Mouse (Mus musculus) c-Kit-positive CD71-positive TER-119-negative erythroid progenitor cells, embryonic 14.5 days (primary cell): ENCODE data around the gene Nprl3.
"Not testable (repeated sequence)": the region's sequence is repeated elsewhere in the genome, so short reads cannot be mapped to it uniquely, and the experiment has no call there.

ENCODE experiments used
- DNase-seq: peaks from one replicate; pipeline ENCODE4 v3.0.0-alpha.2; 2013; ENCODE audit warnings: low read depth

Nprl3 gene

DNA sequence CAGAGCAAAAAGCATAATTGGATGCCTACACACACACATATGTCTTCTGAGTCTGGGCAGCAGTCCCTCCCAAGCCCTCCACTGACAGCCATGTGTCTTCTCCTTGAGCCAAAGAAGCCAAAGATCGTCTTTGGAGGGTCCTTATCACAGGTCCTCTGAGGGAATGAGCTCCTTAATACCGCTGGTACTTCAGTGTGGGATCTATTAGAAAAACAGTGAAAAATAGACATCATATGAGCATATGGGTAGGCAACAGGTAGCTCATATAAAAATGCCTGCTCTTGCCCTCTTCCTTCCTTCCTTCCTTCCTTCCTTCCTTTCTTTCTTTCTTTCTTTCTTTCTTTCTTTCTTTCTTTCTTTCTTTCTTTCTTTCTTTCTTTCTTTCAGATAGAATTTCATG is 17.1 kb upstream of the Nprl3 start:
- DNase-seq, result not testable (repeated sequence)

DNA sequence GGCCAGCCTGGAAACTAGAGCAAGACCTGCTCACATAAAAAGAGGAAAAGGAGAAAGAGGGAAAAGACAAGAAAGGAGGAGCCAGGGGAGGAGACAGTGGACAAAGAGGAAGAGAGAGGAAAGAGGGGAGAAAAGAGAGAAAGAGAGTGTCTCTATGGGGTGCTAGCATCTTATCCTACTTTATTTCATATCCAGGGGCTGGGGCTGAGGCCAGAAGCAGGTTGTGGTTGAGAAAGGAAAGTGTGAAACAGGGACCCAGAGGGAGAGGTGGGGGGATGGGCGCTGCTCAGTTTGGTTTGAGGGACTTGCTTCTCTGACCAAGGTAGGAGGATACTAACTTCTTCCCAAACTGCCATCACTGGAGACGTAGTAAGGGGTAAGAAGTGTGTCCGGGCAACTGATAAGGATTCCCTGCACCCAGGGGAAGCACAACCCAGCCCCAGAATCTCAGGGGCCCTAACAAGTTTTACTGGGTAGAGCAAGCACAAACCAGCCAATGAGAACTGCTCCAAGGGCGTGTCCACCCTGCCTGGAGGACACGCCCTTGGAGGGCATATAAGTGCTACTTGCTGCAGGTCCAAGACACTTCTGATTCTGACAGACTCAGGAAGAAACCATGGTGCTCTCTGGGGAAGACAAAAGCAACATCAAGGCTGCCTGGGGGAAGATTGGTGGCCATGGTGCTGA is 15.7 kb upstream of the Nprl3 start, which contains the start of gene Hba-a1:
Hba-a1 (plus strand) TSS at position 421 of the 687 bp plus-strand sequence.
- DNase-seq, result not testable (repeated sequence)

DNA sequence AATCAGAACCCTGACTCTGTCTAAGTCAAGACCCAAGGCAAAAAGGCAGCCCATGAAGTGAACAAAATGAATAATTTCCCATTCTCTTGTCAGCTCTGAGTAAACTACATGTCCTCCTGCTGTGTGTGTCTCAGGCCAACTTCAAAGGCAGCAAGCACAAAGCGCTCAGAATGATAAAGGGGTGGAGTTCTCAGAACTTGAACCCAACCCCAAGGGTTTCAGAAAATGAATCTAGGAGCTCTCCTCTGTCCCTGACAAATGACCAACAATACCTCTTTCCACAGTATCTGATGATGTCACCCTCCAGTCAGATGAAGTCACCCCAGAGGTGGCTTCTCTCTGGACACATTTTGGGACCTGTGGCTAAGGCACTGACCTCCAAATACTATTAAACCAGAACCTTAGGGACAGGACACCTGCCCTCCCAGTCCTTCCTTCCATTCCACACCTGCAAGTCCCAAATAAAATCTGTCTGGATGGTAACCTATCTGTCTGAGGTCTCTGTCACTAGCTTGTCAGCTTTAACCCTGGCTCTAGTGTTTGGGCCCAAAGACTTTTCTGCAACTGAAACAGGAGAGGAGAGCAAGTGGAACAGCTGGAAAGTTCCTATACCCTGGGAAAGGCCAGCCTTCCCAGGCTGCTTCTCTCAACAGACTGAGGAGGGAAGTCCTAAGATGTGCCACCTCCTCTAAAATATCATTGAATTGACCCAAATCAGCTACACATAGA is 14.1 kb upstream of the Nprl3 start:
- DNase-seq, result no peak

DNA sequence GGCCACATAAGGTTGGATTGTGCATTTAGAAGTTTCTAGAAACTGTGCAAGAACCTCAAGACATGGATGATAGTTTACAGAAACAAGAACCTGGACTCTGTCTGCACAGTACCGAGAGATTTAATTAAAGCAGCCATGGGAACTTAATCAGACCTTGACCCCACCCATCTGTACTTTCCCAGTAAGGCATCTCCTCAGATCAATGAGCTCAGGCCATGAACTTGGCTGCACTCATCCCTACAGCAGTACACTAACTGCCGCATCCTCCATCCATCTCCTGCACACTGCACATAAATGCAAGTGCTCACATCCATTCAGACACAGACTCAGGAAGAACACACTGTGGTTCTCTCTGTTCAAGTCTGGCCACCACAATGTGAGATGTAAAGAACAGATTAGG is 13.1 kb upstream of the Nprl3 start:
- DNase-seq, result no peak

DNA sequence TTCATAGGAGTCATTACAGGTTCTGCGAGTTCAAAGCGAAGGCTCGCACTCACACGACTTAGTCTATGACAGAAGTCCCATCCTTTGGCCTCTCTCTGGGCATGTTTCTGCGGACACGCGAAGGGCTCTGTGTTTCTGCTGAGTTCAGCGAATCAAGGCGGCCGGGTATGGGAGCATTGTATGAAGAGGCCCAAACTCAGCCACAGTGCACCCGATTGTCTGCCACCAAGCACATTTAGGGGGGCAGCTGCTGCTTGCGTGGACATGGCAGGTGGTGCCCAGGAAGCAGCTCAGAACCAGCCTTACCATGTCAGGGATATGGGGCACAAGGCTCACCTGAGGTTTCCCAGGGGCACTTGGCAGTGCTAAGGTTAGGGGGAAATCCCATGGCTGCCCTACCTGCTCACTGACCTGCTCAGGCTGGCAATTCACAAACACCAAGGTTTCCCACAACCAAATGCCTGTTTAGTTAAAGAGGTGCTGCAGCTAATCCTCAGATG is 11.0 kb upstream of the Nprl3 start:
- DNase-seq, result no peak

DNA sequence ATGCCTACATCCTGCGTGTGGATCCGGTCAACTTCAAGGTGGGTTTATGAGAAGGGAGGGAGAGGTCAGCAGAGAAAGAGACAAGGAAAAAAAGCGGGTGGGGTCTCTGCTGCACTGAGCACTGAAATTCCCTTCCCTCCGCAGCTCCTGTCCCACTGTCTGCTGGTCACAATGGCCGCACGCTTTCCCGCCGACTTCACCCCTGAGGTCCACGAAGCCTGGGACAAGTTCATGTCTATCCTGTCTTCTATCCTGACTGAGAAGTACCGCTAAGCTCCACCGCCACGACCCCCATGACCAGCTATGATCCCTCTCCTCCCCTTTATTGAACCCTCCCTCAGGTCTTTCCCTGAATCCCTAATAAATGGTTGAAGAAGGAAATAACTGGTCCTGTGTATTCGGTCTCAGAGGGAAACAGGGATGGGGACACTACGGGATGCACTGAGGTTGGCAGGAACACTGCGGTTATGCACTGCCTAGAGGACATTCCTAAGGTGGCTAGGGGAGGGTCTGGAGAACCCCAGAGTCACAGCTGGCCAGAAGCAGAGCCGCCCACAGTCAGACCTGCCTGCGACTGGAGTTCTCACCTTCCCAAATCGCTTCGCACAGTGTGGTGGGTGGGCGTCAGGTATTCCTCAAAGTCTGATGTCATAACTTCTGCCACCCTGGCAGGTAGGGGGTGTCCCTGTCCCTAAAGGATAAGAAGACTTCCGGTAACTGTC is 10.4 kb upstream of the Nprl3 start:
- DNase-seq, result no peak

DNA sequence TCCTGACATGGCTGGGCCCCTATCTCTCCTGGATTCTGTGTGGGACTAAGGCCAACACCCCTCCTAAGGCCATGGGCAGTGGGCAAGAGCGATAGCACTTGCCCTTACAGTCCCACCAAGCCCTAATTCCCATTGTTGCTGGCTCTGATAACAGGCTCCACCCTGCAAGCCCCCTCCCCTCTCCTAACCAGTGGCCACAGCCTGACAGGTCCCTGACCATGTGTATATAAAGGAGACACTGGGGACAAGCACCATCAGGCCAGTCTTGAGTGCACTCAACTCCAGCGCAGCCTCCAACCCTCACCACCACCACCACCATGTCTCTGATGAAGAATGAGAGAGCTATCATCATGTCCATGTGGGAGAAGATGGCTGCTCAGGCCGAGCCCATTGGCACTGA is 8.8 kb upstream of the Nprl3 start, which contains the start of gene Hba-x:
Hba-x (plus strand) TSS at position 54 of the 400 bp plus-strand sequence.
- DNase-seq, result no peak

DNA sequence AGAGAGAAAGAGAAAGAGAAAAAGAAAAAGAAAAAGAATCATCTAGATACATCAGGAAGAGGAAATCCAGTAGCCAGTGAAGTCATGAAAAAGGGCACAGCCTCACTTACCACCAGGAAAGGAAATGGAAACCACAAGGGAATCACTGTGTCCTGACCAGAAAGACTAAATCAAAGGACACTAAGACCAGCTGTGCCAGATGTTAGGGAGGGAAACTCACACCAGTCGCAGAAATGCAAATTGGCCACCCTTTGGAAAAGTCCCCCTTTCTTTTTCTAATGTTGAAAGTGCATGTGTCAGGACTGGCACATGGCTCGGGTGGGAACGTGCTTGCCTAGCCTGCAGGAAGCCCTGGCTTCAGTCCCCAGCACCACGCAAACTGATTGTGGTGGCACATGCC is 3.7 kb upstream of the Nprl3 start:
- no peak for DNase-seq

DNA sequence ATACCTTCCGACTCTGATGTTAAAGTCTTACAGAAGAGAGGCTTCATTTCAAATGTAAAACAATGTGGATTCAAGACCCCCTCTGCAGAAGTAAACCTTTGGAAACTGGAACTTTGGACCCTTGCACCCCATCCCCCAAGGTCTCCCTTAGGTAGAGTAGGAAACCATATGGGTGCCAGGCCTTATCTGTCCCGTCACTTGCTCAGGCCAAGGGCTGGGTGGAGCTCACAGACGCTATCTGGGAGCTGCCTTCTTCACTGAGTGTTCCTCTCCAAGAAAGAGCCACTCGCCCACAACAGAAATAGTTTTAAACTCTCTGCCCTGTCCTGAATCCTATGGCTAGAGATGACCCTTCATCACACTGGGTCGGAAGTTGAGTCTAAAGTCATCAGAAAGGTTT is 1.4 kb upstream of the Nprl3 start:
- DNase-seq, result no peak

DNA sequence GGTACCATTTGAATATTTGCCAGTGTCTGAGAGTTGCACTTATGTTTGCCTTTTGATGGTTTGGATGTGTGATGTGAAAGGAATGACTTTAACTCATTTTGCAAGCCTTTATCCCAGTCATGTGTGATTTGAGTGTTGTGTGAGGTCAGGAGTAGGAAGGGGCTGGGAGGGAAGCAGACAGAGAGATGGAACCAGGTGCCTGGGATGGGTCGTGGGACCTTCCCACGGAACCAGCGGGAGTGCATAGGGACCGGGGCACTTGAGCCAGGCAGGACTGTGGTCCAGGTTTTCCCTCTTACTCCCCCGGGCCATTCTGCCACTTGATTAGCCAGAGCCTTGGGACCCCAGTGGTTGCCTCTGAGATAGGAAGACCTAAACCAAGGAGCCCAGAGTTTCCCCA is 457 bp upstream of the Nprl3 start:
- DNase-seq, result no peak

DNA sequence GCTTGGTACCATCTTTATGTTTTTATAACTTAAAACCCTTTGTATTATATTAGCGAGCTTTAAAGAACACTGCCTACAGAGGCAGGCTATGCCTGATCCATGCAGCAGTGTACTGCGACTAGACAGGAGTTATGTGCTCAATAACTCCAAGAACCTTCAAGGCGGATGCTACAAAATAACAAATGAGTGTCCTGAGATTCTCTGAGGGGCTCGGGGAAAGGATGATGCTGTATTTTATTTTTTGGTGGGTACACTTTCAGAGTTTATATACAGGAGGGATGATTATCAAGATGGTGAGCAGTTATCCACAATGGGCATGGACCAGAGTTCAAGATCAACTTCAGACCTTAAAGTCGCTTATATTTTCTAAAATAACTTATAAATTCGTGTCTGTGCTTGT is 731 bp downstream of the Nprl3 start:
- no peak for DNase-seq

DNA sequence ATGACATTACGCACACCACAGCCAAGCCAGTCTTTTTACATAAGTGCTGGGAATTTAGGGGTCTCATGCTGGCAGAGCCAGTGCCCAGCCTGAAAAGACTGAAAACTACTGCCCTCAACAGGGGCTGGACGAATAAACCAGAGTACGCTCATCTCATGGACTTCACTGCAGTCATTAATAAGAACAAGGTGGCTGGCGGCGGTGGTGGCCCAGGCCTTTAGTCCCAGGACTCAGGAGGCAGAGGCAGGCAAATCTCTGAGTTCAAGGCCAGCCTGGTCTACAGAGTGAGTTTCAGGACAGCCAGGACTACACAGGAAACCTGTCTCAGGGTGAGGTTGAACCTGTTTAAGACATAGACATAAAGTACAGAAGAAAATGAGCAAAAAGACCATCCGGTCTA is 1.3 kb downstream of the Nprl3 start:
- DNase-seq, result no peak

DNA sequence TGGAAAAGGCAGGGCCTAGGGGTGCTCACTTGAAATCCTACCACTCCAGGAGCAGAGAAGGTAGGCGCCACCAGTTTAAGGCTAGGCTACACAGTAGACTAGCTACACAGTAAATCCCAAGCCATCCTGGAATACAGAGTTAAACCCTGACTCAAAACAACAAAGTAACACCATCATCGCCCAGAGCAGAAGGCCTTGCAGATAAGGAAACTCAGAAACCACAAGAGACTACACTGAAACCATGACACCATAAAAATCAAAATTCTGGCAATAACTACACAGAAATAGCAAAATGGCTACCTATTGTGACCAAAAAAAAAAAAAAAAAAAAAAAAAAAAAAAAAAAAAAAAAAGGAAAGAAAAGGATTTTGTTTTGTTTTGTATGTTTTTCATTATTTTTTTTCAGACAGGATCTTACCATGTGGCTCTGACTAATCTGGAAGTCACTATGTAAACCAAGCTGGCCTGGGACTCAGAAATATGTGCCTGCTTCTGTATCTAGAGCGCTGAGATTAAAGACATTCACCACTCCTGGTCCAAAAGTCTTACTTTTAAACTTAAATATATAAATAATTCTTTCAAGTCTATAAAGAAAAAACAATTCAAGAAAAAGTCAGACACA is 2.3 kb downstream of the Nprl3 start:
- DNase-seq, result no peak

DNA sequence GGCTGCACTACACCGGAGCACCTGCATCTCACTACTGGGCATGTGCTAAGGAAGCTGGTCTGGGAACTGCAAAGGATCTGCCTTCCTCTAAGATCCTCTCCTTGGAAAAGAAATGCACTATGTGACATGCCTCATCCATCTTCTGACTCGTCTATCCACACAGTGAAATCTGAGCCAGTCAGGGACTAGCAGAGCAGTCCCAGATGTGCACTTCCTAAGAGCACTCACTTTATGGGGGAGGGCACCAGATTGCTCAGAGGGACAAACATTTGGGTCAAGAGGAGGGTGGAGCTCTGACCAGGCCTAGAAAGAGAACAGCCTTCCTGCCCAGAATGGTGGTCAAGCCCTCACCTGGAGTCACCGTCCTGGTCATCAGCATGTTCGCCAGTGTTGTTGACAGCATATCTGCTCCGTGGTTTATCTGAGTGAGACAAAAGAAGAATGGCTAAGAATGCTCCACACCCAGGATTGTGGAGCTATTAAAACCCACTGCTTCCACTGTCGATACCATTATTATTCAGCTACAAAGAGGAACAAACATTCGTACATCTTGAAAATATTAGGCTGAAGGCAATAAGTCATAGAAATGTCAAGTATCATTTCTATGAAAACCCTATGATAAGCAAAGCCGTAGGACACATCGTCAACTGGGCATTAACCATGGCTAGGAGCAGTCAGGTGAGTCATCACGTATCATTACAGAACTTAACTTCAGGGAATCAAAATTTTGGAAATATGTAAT is 4.7 kb downstream of the Nprl3 start:
- DNase-seq, result no peak

DNA sequence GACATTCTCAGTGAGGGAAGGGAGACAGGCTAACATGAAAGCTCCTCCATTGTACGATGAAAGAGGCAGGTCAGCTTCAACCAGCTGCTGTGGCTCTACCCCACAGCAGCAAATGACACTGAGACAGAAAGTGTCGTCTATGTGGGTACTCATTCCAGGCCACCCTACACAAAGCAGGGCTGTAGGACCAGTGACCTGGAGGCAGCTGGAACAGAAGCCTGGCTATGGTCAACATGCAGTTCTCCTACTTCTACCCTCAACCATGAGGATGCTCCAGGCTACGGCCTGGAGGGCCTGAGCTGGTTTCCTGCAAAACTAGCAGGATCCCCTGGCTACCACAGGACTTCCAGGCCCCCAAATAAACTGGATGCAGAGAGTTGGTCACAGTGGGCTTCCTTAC is 10.9 kb downstream of the Nprl3 start:
- DNase-seq, result no peak

DNA sequence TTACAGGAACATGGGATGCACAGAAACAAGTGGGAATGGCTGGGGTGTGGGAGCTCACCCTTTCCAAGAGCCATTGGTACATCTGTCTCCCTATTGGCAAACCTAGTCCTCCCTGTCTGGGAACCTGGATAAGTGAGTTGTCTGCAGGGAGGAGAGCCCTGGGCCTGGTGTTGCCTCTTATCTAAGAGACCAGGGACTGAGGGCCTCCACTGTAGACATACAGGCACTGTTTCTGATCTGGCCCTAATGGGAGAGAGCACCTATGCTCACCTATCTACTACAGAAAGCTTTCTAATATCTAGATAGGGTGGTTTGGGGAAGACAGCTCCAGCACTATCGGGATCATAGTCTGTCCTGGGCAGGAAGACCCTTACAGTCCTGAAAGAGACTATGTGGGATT is 11.4 kb downstream of the Nprl3 start:
- peak; percentile 75 for DNase-seq

DNA sequence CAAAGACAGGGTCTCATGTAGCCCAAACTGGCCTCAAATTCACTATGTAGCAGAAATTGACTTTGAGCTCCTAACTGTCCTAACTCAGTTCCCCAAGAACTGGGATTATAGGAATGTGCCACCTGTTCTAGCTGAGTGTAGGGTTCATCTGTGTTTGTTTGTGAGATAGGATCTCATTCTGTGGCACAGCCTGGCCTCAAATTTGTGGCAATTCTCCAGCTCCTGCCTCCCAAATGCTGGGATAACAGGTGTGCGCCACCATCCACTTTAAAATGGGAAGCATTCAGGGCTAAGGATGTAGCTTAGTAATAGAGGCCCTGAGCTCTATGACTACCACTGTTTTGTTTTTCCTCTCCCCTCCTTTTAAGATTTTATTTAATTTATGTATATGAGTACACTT is 14.4 kb downstream of the Nprl3 start:
- no peak for DNase-seq

DNA sequence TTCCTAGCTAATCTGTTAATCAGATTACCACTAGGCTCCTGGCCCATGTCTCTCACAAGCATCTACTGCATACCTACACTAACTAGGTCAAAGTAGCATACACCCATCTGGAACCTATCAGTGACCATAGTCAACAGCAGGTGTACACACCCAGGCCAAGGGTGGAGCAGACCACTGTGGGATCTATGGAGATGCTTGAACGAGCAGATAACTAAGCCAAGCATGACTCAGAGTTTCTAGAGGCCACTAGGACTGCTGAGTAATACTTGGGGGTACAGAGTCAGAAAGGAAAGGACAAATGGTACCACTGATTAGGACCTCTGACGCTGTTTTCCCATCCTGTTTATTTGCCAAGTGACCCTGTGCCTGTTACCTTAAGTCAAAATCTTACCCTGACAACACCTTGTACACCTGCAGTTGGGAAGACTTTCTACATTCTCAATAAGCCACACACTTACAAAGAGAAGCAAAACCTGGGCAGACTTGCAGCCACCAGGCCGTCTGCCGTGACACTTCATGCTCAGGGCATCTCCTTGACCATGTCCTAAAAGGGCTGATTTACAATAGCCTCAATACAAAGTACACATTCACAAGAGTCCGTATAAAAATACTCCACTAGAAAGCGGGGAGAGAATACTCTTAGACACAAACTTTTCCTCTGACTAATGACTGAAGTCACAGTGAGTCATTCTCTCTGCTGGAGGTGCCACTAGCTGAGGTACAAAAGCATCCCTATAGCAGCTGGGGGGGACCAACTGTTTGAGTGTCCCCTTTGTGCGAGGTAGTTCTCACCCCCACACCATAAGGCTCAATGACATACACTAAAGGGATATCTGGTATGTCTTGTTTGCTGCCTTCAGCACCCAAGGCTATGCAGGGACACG is 16.4 kb downstream of the Nprl3 start:
- peak; percentile 81 for DNase-seq

DNA sequence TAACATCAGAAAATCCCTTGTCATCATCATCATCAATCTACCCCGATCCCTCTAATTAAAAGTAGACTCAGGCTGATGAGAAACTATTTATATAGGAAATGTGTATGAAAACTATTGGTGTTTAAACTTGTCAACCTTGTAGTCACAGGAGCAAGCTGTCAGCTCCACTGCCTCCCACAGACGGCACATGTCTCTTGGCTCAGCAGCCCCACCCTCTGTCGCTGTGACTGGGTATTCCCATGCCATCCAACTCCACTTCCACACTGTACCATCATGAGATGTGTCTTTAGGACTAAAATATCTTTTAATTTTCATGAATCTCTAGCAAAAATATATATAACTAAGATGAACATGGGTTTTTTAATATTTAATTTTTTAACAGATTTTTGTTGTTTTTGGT is 19.2 kb downstream of the Nprl3 start:
- no peak for DNase-seq

DNA sequence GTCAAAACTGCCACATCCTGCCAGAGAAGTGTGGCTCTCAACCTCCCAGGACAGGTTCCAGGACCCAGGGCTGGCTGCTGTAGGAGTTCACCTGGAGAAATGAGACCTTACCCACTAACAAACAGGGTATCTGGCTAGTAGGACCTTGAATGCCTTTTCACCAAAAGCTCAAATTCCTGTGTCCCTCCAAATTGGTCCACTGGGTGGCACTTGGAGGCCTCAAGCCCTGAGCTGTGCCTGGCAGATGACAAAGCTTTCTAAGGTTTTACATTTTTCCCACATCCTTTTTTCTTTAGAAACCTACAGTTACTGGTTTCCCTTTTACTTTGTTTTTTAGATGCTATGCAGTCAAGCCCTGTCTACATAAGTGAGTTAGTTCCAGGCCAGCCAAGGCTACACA is 20.4 kb downstream of the Nprl3 start:
- no peak for DNase-seq

DNA sequence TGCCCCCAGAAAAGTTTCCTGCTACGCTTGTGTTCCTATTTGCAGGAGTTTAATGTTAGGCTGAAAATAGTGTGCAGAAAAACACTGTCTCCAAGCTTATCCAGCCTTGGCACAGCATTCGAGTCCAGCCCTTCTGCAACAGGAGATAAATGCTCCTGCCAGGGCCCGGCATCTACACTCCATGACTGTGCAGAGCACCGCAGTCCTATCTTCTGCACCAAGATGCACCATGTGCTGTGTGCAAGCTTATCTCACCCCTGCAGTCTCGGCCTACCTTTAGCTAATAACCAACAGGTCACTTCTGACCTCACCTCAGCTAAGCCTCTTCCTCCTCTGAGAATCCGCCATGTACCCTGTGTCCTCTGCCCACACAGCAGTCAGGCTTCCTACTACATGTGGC is 21.9 kb downstream of the Nprl3 start:
- peak; percentile 87 for DNase-seq
